Mouse (Mus musculus) heart, embryonic 11.5 days (tissue): ENCODE data around the gene Tbck. TPM values are rescaled to one million over a fixed set of nuclear protein-coding genes. Genes with fewer than 3 reads are reported as not detected.

Experiments used
- ATAC-seq: fragments of 200-750 bp; cut with Nextera tagmentation; replicated peaks from 2 replicates; pipeline ENCODE4 v1.8.0; 2017; ENCODE audit warnings: moderate library complexity; ENCODE audit not compliant: insufficient number of reproducible peaks, low FRiP score, low TSS enrichment
- H3K27ac ChIP-seq: fragments of 300-500 bp; sonication (generic); 2 replicates; pipeline ENCODE4 v1.5.1; 2014; ENCODE audit warnings: mild to moderate bottlenecking, low read depth, low read length
- H3K27me3 ChIP-seq: fragments of 300-500 bp; sonication (generic); 2 replicates; pipeline ENCODE4 v1.6.1; 2014; ENCODE audit warnings: mild to moderate bottlenecking, low read length, mixed read lengths; ENCODE audit not compliant: control insufficient read depth, insufficient read depth
- H3K36me3 ChIP-seq: fragments of 300-500 bp; sonication (generic); 2 replicates; pipeline ENCODE4 v1.6.1; 2014; ENCODE audit warnings: mild to moderate bottlenecking, low read length, moderate library complexity, mixed read lengths; ENCODE audit not compliant: control insufficient read depth, insufficient read depth
- H3K4me1 ChIP-seq: fragments of 300-500 bp; sonication (generic); 2 replicates; pipeline ENCODE4 v1.6.1; 2014; ENCODE audit warnings: low read length; ENCODE audit not compliant: control insufficient read depth, insufficient read depth
- H3K4me2 ChIP-seq: fragments of 300-500 bp; sonication (generic); 2 replicates; pipeline ENCODE4 v1.6.1; 2014; ENCODE audit warnings: mild to moderate bottlenecking, moderate library complexity
- H3K4me3 ChIP-seq: fragments of 300-500 bp; sonication (generic); 2 replicates; pipeline ENCODE4 v1.5.1; 2014; ENCODE audit warnings: low read depth, low read length
- H3K9ac ChIP-seq: fragments of 300-500 bp; sonication (generic); 2 replicates; pipeline ENCODE4 v1.6.1; 2014; ENCODE audit warnings: mild to moderate bottlenecking, low read depth, low read length, moderate library complexity
- H3K9me3 ChIP-seq: fragments of 300-500 bp; sonication (generic); replicated peaks from 2 replicates; pipeline ENCODE4 v1.6.1; 2016; ENCODE audit warnings: low read length; ENCODE audit not compliant: control insufficient read depth
- WGBS: fragments of 180-500 bp; shearing (Covaris S2); extraction: QIAGEN DNeasy Blood & Tissue Kit; methylation state at CpG from one replicate; pipeline ENCODE4 v1.1.7; 2014; ENCODE audit not compliant: insufficient replicate concordance; 5-methylcytosine and 5-hydroxymethylcytosine counted together
- polyA plus RNA-seq: library from polyadenylated mRNA; unstranded; fragments of >200 nt; fragmentation: Nextera tagmentation; extraction: Ambion mirVana; gene quantifications from 2 replicates; pipeline ENCODE4 v1.2.1, GENCODE M21; 2014

The Tbck gene
- polyA plus RNA-seq, 1 experiment from 2014 or later: 15.3 TPM

- no peak for ATAC-seq
- peaks cover 7% of the 10 kb centered on the region for H3K4me1 ChIP-seq
- H3K4me3 ChIP-seq: no peak overlapping the region
- no peak overlapping the region for H3K27ac ChIP-seq
- no peaks in the 10 kb centered on the region for H3K27me3 ChIP-seq
- no peak overlapping the region for H3K4me2 ChIP-seq
- H3K36me3 ChIP-seq: no peaks in the 10 kb centered on the region
- 76% methylated on average over 10 of the region's 10 CpGs for WGBS
- no peak overlapping the region for H3K9ac ChIP-seq
- H3K9me3 ChIP-seq: no peaks in the 10 kb centered on the region
Observed at GRCm38 (mm10) chr3:132744287-132745146, 60.6 kb downstream of the Tbck start.

- Histone ChIP-seq H3K9ac (no peak overlapping the region), H3K4me2 (no peak overlapping the region), H3K27ac (no peak overlapping the region), H3K36me3 (no peaks in the 10 kb centered on the region), H3K9me3 (no peaks in the 10 kb centered on the region), H3K4me1 (peaks cover 7% of the 10 kb centered on the region), H3K4me3 (no peak overlapping the region), H3K27me3 (no peaks in the 10 kb centered on the region)
- 25% methylated on average over 3 of the region's 3 CpGs for WGBS
- ATAC-seq: peak; percentile 67; the same call in 1 of the 2 replicates
Observed at GRCm38 (mm10) chr3:132747036-132747435, 63.1 kb downstream of the Tbck start.

GRCm38 (mm10) chr3:132747766-132748165 lies 63.8 kb downstream of the Tbck start:
- no peaks in the 10 kb centered on the region for H3K36me3 ChIP-seq
- H3K4me3 ChIP-seq: no peak overlapping the region
- peak overlapping the region; percentile 38 for H3K4me2 ChIP-seq
- peak; percentile 62; the same call in 1 of the 2 replicates for ATAC-seq
- no peaks in the 10 kb centered on the region for H3K9me3 ChIP-seq
- peaks cover 7% of the 10 kb centered on the region for H3K4me1 ChIP-seq
- H3K9ac ChIP-seq: no peak overlapping the region; the same call in 1 of the 2 replicates
- 13% methylated on average over 14 of the region's 14 CpGs for WGBS
- H3K27ac ChIP-seq: 0 out of 2 replicates have a peak overlapping the region, but pooled peaks have one; percentile 29
- no peaks in the 10 kb centered on the region for H3K27me3 ChIP-seq

GRCm38 (mm10) chr3:132748750-132749149 lies 64.8 kb downstream of the Tbck start:
- peaks cover 7% of the 10 kb centered on the region for H3K4me1 ChIP-seq
- 62% methylated on average over 3 of the region's 3 CpGs for WGBS
- no peak overlapping the region for H3K27ac ChIP-seq
- no peaks in the 10 kb centered on the region for H3K27me3 ChIP-seq
- peaks cover 4% of the 10 kb centered on the region; the same call in 1 of the 2 replicates for H3K36me3 ChIP-seq
- no peak overlapping the region for H3K4me3 ChIP-seq
- ATAC-seq: no peak
- H3K9me3 ChIP-seq: no peaks in the 10 kb centered on the region
- no peak overlapping the region for H3K9ac ChIP-seq
- no peak overlapping the region for H3K4me2 ChIP-seq

GRCm38 (mm10) chr3:132752772-132753171 lies 68.8 kb downstream of the Tbck start:
- no peak overlapping the region for H3K27ac ChIP-seq
- no peak for ATAC-seq
- peaks cover 2% of the 10 kb centered on the region for H3K4me1 ChIP-seq
- no peak overlapping the region for H3K4me3 ChIP-seq
- H3K4me2 ChIP-seq: no peak overlapping the region
- 73% methylated on average over 4 of the region's 4 CpGs for WGBS
- no peaks in the 10 kb centered on the region for H3K27me3 ChIP-seq
- H3K36me3 ChIP-seq: peaks cover 5% of the 10 kb centered on the region; the same call in 1 of the 2 replicates
- no peak overlapping the region for H3K9ac ChIP-seq
- H3K9me3 ChIP-seq: no peaks in the 10 kb centered on the region

- Histone ChIP-seq H3K4me3 (no peak overlapping the region), H3K9me3 (no peaks in the 10 kb centered on the region), H3K4me2 (no peak overlapping the region), H3K4me1 (no peaks in the 10 kb centered on the region), H3K27me3 (no peaks in the 10 kb centered on the region), H3K27ac (no peak overlapping the region), H3K36me3 (peaks cover 5% of the 10 kb centered on the region; the same call in 1 of the 2 replicates), H3K9ac (no peak overlapping the region)
- 86% methylated on average over 1 of the region's 1 CpGs for WGBS
- no peak for ATAC-seq
Observed at GRCm38 (mm10) chr3:132756274-132756673, 72.3 kb downstream of the Tbck start.

GRCm38 (mm10) chr3:132766033-132766726 lies 82.2 kb downstream of the Tbck start:
- Histone ChIP-seq H3K27me3 (no peaks in the 10 kb centered on the region), H3K9me3 (no peaks in the 10 kb centered on the region), H3K9ac (no peak overlapping the region), H3K27ac (no peak overlapping the region), H3K36me3 (no peaks in the 10 kb centered on the region), H3K4me3 (no peak overlapping the region), H3K4me1 (no peaks in the 10 kb centered on the region), H3K4me2 (no peak overlapping the region)
- 94% methylated on average over 17 of the region's 17 CpGs for WGBS
- no peak for ATAC-seq

GRCm38 (mm10) chr3:132772054-132772453 lies 88.1 kb downstream of the Tbck start:
- Histone ChIP-seq H3K4me3 (no peak overlapping the region), H3K36me3 (no peaks in the 10 kb centered on the region), H3K9me3 (no peaks in the 10 kb centered on the region), H3K9ac (no peak overlapping the region), H3K4me2 (no peak overlapping the region), H3K27ac (no peak overlapping the region), H3K27me3 (no peaks in the 10 kb centered on the region), H3K4me1 (no peaks in the 10 kb centered on the region)
- WGBS: 87% methylated on average over 7 of the region's 7 CpGs
- ATAC-seq: no peak
